Mouse (Mus musculus): Measurements from ENCODE around the gene Gm16405. TPM values are rescaled to one million over a fixed set of nuclear protein-coding genes. Genes with fewer than 3 reads are reported as not detected.
"Not testable (repeated sequence)": the region's sequence is repeated elsewhere in the genome, so short reads cannot be mapped to it uniquely, and the experiment has no call there.

The Gm16405 gene
- total RNA-seq (2014; fragmentation: Nextera tagmentation) (not detected in 2 replicates), total RNA-seq (2017) (not detected in 2 replicates)

DNA sequence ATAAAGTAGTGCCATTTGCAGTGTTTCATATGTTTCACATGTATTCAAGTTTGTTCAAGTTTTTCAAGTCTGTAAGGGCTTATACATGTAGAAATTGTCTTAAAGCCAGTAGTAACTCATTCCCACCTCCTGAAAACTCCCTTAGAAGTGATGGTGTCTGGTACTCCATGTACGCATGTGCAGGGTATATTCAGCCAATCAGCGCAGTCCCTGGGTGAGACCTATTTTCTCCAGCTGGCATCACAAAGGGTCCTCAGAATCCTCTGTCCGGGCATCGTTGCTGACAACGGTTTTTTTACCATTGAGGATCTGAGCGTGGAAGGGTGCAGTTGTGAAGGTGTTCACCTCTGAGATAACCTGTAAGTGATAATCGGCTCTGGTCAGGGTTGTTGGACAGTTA, at the start of gene Gm16405:
Gm16405 (plus strand) TSS at position 301 of the 400 bp plus-strand sequence.
- not testable (repeated sequence) for ATAC-seq (replicated peaks; ENCODE audit: poor library complexity, severe bottlenecking)

Other genes with a start within 250 kb of the Gm16405 start
- gene Gm16430, start 91.0 kb downstream of the Gm16405 start, total RNA-seq (2014; fragmentation: Nextera tagmentation) = not detected in 2 replicates
- gene Gm16430, start 91.0 kb downstream of the Gm16405 start, total RNA-seq (2017) = not detected in 2 replicates

Data from granulocyte monocyte progenitor cell, adult 5-6 weeks (primary cell).